Mouse (Mus musculus) liver, embryonic 14.5 days (tissue): ENCODE measurements around the gene Snrnp35. TPM values are rescaled to one million over a fixed set of nuclear protein-coding genes. Genes with fewer than 3 reads are reported as not detected.
A peak's percentile ranks its signal among the peaks of the same experiment; 100 is the strongest.

ENCODE experiments used
- ATAC-seq: fragments of 200-750 bp; cut with Nextera tagmentation; 2 replicates; pipeline ENCODE4 v1.8.0; 2017; ENCODE audit warnings: moderate number of reproducible peaks, mild to moderate bottlenecking, moderate library complexity; ENCODE audit not compliant: insufficient read depth
- DNase-seq, 3 experiments: peaks; one replicate each; pipeline ENCODE4 v3.0.0-alpha.2; 2012 to 2013; ENCODE audit warnings: low read depth in 3 of 3, low spot score in 3 of 3
- H3K27ac ChIP-seq: fragments of 300-500 bp; sonication (generic); 2 replicates; pipeline ENCODE4 v1.5.1; 2014; ENCODE audit warnings: moderate library complexity, mild to moderate bottlenecking, control low read depth, inconsistent platforms
- H3K27me3 ChIP-seq: fragments of 300-500 bp; sonication (generic); 2 replicates; pipeline ENCODE4 v1.6.1; 2014; ENCODE audit warnings: mild to moderate bottlenecking, low read length, moderate library complexity; ENCODE audit not compliant: control insufficient read depth, insufficient read depth
- H3K36me3 ChIP-seq: fragments of 300-500 bp; sonication (generic); replicated peaks from 2 replicates; pipeline ENCODE4 v1.6.1; 2014; ENCODE audit warnings: low read depth; ENCODE audit not compliant: control insufficient read depth, insufficient read depth
- H3K4me1 ChIP-seq, 2 experiments: fragments of 200-500 bp in 1 of 2; fragments of 300-500 bp in 1 of 2; sonication (generic) in 1 of 2; replicated peaks; 2 replicates each; pipeline ENCODE4 v1.6.1; 2012 to 2014; ENCODE audit warnings: antibody characterized with exemption in 1 of 2, inconsistent platforms in 1 of 2, low read length in 1 of 2; ENCODE audit not compliant: control insufficient read depth in 2 of 2, insufficient read depth in 2 of 2
- H3K4me2 ChIP-seq: fragments of 300-500 bp; sonication (generic); 2 replicates; pipeline ENCODE4 v1.6.1; 2014; ENCODE audit warnings: low read depth, mild to moderate bottlenecking, control low read depth, moderate library complexity
- H3K4me3 ChIP-seq, 2 experiments: fragments of 200-500 bp in 1 of 2; fragments of 300-500 bp in 1 of 2; sonication (generic) in 1 of 2; 2 replicates each; pipeline ENCODE4 v1.5.1; 2012 to 2014; ENCODE audit warnings: low read depth in 2 of 2, low read length in 2 of 2, mild to moderate bottlenecking in 2 of 2, control low read depth in 1 of 2, inconsistent platforms in 1 of 2, moderate library complexity in 1 of 2; ENCODE audit not compliant: insufficient read depth in 1 of 2
- H3K9ac ChIP-seq: fragments of 300-500 bp; sonication (generic); replicated peaks from 2 replicates; pipeline ENCODE4 v1.6.1; 2014; ENCODE audit warnings: mild to moderate bottlenecking, control low read depth, moderate library complexity
- H3K9me3 ChIP-seq: fragments of 300-500 bp; sonication (generic); 2 replicates; pipeline ENCODE4 v1.6.1; 2016; ENCODE audit warnings: low read length, mixed read lengths; ENCODE audit not compliant: control insufficient read depth
- CTCF ChIP-seq: IDR thresholded peaks from 2 replicates; pipeline ENCODE4 v1.5.1; 2016; ENCODE audit warnings: antibody characterized with exemption, low read depth, control low read depth
- EP300 ChIP-seq: IDR thresholded peaks from 2 replicates; pipeline ENCODE4 v1.6.1; 2016; ENCODE audit warnings: antibody characterized with exemption, low read depth
- WGBS: fragments of 180-500 bp; shearing (Covaris S2); extraction: QIAGEN DNeasy Blood & Tissue Kit; methylation state at CpG from one replicate; pipeline ENCODE4 v1.1.7; 2014; ENCODE audit not compliant: insufficient replicate concordance; 5-methylcytosine and 5-hydroxymethylcytosine counted together
- polyA plus RNA-seq, 2 experiments: library from polyadenylated mRNA; depleted of rRNA in 1 of 2; stranded (reverse) in 1 of 2; unstranded in 1 of 2; fragments of >200 nt; fragmentation: Nextera tagmentation in 1 of 2; extraction: Ambion mirVana in 1 of 2; gene quantifications; 2 replicates each; pipeline versions ENCODE4 v1.2.1 to v1.2.3; 2012 to 2014

Gene Snrnp35
- polyA plus RNA-seq, 2 experiments: 5.8 to 7.4 TPM

GRCm38 (mm10) chr5:124518648-124519047, 35.7 kb downstream of the Snrnp35 start:
- Histone ChIP-seq H3K27me3 (no peaks in the 10 kb centered on the region), H3K4me2 (no peak overlapping the region), H3K27ac (no peak overlapping the region), H3K4me1 (no peaks in the 10 kb centered on the region), H3K36me3 (no peaks in the 10 kb centered on the region), H3K4me3 (no peak overlapping the region), H3K9ac (no peak overlapping the region), H3K9me3 (no peaks in the 10 kb centered on the region)
- ATAC-seq (no peak), DNase-seq (no peak)
- WGBS: 78% methylated on average over 10 of the region's 10 CpGs
- TF ChIP-seq EP300: no peak
- no peak for TF ChIP-seq CTCF

- no peaks in the 10 kb centered on the region for H3K27me3 ChIP-seq
- 64% methylated on average over 4 of the region's 4 CpGs for WGBS
- TF ChIP-seq EP300 (no peak), CTCF (no peak)
- H3K36me3 ChIP-seq: no peaks in the 10 kb centered on the region
- no peak for DNase-seq
- no peak overlapping the region for H3K4me3 ChIP-seq
- H3K27ac ChIP-seq: no peak overlapping the region
- no peak overlapping the region for H3K9ac ChIP-seq
- H3K9me3 ChIP-seq: no peaks in the 10 kb centered on the region
- no peaks in the 10 kb centered on the region for H3K4me1 ChIP-seq
- H3K4me2 ChIP-seq: no peak overlapping the region
- ATAC-seq: no peak
Measured at GRCm38 (mm10) chr5:124521588-124521987, 38.7 kb downstream of the Snrnp35 start.

- Histone ChIP-seq H3K27ac (no peak overlapping the region), H3K4me3 (no peak overlapping the region), H3K4me1 (no peaks in the 10 kb centered on the region), H3K36me3 (no peaks in the 10 kb centered on the region), H3K9me3 (no peaks in the 10 kb centered on the region), H3K4me2 (no peak overlapping the region), H3K27me3 (no peaks in the 10 kb centered on the region), H3K9ac (no peak overlapping the region)
- TF ChIP-seq EP300: no peak
- peak; percentile 41; the same call in 1 of the 2 replicates for TF ChIP-seq CTCF
- ATAC-seq (no peak), DNase-seq (no peak)
- 87% methylated on average over 8 of the region's 8 CpGs for WGBS
Measured at GRCm38 (mm10) chr5:124523032-124523431, 40.1 kb downstream of the Snrnp35 start.

GRCm38 (mm10) chr5:124524943-124525342, 42.0 kb downstream of the Snrnp35 start:
- no peaks in the 10 kb centered on the region for H3K9me3 ChIP-seq
- ATAC-seq (no peak), DNase-seq (no peak)
- no peaks in the 10 kb centered on the region for H3K4me1 ChIP-seq
- H3K4me2 ChIP-seq: no peak overlapping the region
- H3K27ac ChIP-seq: no peak overlapping the region
- TF ChIP-seq EP300: no peak
- no peak for TF ChIP-seq CTCF
- H3K36me3 ChIP-seq: no peaks in the 10 kb centered on the region
- WGBS: 62% methylated on average over 5 of the region's 5 CpGs
- no peak overlapping the region for H3K4me3 ChIP-seq
- H3K27me3 ChIP-seq: peaks cover 13% of the 10 kb centered on the region
- no peak overlapping the region for H3K9ac ChIP-seq

GRCm38 (mm10) chr5:124528351-124528750, 45.4 kb downstream of the Snrnp35 start:
- DNase-seq (no peak), ATAC-seq (no peak)
- peaks cover 35% of the 10 kb centered on the region for H3K27me3 ChIP-seq
- TF ChIP-seq EP300: no peak
- TF ChIP-seq CTCF: no peak
- H3K9ac ChIP-seq: no peak overlapping the region
- no peaks in the 10 kb centered on the region for H3K36me3 ChIP-seq
- no peak overlapping the region for H3K4me3 ChIP-seq
- H3K27ac ChIP-seq: no peak overlapping the region
- 64% methylated on average over 4 of the region's 4 CpGs for WGBS
- no peak overlapping the region for H3K4me2 ChIP-seq
- no peaks in the 10 kb centered on the region for H3K9me3 ChIP-seq
- H3K4me1 ChIP-seq: 0 out of 4 replicates have a peak, but pooled peaks cover 0 to 2% of the 10 kb centered on the region in 2 experiments
